Mouse (Mus musculus): ENCODE measurements around the gene Myh15.
A peak's percentile ranks its signal among the peaks of the same experiment; 100 is the strongest.

Myh15 gene

GRCm38 (mm10) chr16:49057186-49057585 is at the start of gene Myh15:
Gene Myh15, plus strand, starts transcription at chr16:49057486.
- DNase-seq (ENCODE audit: inconsistent age in 2 of 2, low spot score in 1 of 2) = no peak

- DNase-seq (ENCODE audit: inconsistent age in 2 of 2, low spot score in 1 of 2) = peak in 1 of 2 experiments; percentile 30
These were observed 40.5 kb upstream of the Myh15 start for GRCm38 (mm10) chr16:49016620-49017332.

GRCm38 (mm10) chr16:49035852-49036251 is 21.4 kb upstream of the Myh15 start:
- DNase-seq (ENCODE audit: inconsistent age in 2 of 2, low spot score in 1 of 2) = peak in 1 of 2 experiments; percentile 13

GRCm38 (mm10) chr16:49037771-49038170 is 19.5 kb upstream of the Myh15 start:
- DNase-seq (ENCODE audit: inconsistent age in 2 of 2, low spot score in 1 of 2) = no peak

- no peak for DNase-seq (ENCODE audit: inconsistent age in 2 of 2, low spot score in 1 of 2)
These were observed 16.6 kb upstream of the Myh15 start for GRCm38 (mm10) chr16:49040554-49041221.

GRCm38 (mm10) chr16:49049214-49049613 is 8.1 kb upstream of the Myh15 start:
- DNase-seq (ENCODE audit: inconsistent age in 2 of 2, low spot score in 1 of 2) = no peak

- no peak for DNase-seq (ENCODE audit: inconsistent age in 2 of 2, low spot score in 1 of 2)
These were observed 12.1 kb downstream of the Myh15 start for GRCm38 (mm10) chr16:49069256-49069963.

- no peak for DNase-seq (ENCODE audit: inconsistent age in 2 of 2, low spot score in 1 of 2)
These were observed 14.0 kb downstream of the Myh15 start for GRCm38 (mm10) chr16:49071316-49071715.

GRCm38 (mm10) chr16:49128015-49128414 is 70.7 kb downstream of the Myh15 start:
- DNase-seq (ENCODE audit: inconsistent age in 2 of 2, low spot score in 1 of 2) = no peak

- DNase-seq (ENCODE audit: inconsistent age in 2 of 2, low spot score in 1 of 2) = no peak
These were observed 98.9 kb downstream of the Myh15 start for GRCm38 (mm10) chr16:49156193-49156592.

GRCm38 (mm10) chr16:49164349-49165137 is 107.3 kb downstream of the Myh15 start:
- peak; percentile 21 to 78 for DNase-seq (ENCODE audit: inconsistent age in 2 of 2, low spot score in 1 of 2)

GRCm38 (mm10) chr16:49165728-49166127 is 108.4 kb downstream of the Myh15 start:
- DNase-seq (ENCODE audit: inconsistent age in 2 of 2, low spot score in 1 of 2) = no peak

- DNase-seq (ENCODE audit: inconsistent age in 2 of 2, low spot score in 1 of 2) = no peak
These were observed 110.0 kb downstream of the Myh15 start for GRCm38 (mm10) chr16:49167325-49167724.

GRCm38 (mm10) chr16:49175077-49175476 is 117.8 kb downstream of the Myh15 start:
- no peak for DNase-seq (ENCODE audit: inconsistent age in 2 of 2, low spot score in 1 of 2)

- no peak for DNase-seq (ENCODE audit: inconsistent age in 2 of 2, low spot score in 1 of 2)
These were observed 118.6 kb downstream of the Myh15 start for GRCm38 (mm10) chr16:49175729-49176395.

GRCm38 (mm10) chr16:49193521-49193920 is 136.2 kb downstream of the Myh15 start:
- DNase-seq (ENCODE audit: inconsistent age in 2 of 2, low spot score in 1 of 2) = no peak

GRCm38 (mm10) chr16:49193986-49194385 is 136.7 kb downstream of the Myh15 start:
- DNase-seq (ENCODE audit: inconsistent age in 2 of 2, low spot score in 1 of 2) = no peak

- DNase-seq (ENCODE audit: inconsistent age in 2 of 2, low spot score in 1 of 2) = peak in 1 of 2 experiments; percentile 34
These were observed 139.0 kb downstream of the Myh15 start for GRCm38 (mm10) chr16:49196290-49196689.

GRCm38 (mm10) chr16:49197951-49198350 is 140.7 kb downstream of the Myh15 start:
- peak; percentile 23 to 82 for DNase-seq (ENCODE audit: inconsistent age in 2 of 2, low spot score in 1 of 2)

- DNase-seq (ENCODE audit: inconsistent age in 2 of 2, low spot score in 1 of 2) = no peak
These were observed 166.4 kb downstream of the Myh15 start for GRCm38 (mm10) chr16:49223733-49224132.
